In genomic region chr5:66609306-66609705, GRCm38 (mm10) we compare ENCODE assay signal across 10 mouse cellular contexts. TPM values are rescaled to one million over a fixed set of nuclear protein-coding genes. Genes with fewer than 3 reads are reported as not detected.
DNase-seq lines count a peak whose midpoint lies in the region; ATAC-seq and TF ChIP-seq lines count a peak whose summit lies in the region.
"Had no signal": no experiment of that assay in that cellular context is flagged by ENCODE, and none has a peak within 500 bp of the region (broad histone marks: within the 10 kb centered on the region; RNA-seq: fewer than 3 reads in every experiment).

No protein-coding gene starts in this region.

- H3K9me3 ChIP-seq in midbrain, embryonic 16.5 days (replicated peaks; ENCODE audit: control insufficient read depth, low read length, poor library complexity, severe bottlenecking), result no peaks in the 10 kb centered on the region
- H3K9me3 ChIP-seq in midbrain, embryonic 15.5 days, result no peaks in the 10 kb centered on the region
- H3K9me3 ChIP-seq in heart, embryonic 14.5 days (ENCODE audit: control insufficient read depth, low read length), result no peaks in the 10 kb centered on the region
- no peaks in the 10 kb centered on the region for H3K9me3 ChIP-seq in neural tube, embryonic 15.5 days (replicated peaks)
- H3K9me3 ChIP-seq: embryonic facial prominence, embryonic 13.5 days had no signal

- peak overlapping the region; percentile 64 for H3K27ac ChIP-seq in heart, adult 2 months
- H3K27ac ChIP-seq in midbrain, embryonic 16.5 days (ENCODE audit: low read length), result peak overlapping the region; percentile 29; the same call in 1 of the 2 replicates
- no peak overlapping the region for H3K27ac ChIP-seq in midbrain, embryonic 15.5 days
- peak overlapping the region; percentile 31 to 59; a peak in 3 of 4 replicates for H3K27ac ChIP-seq in heart, embryonic 14.5 days (replicated peaks in 1 of 2; ENCODE audit: control insufficient read depth in 1 of 2, insufficient read depth in 1 of 2, low read depth in 2 of 2, low read length in 2 of 2)
- H3K27ac ChIP-seq in neural tube, embryonic 15.5 days (replicated peaks), result peak overlapping the region; percentile 20; the same call in 1 of the 2 replicates
- H3K27ac ChIP-seq: embryonic facial prominence, embryonic 13.5 days; hindbrain, embryonic 14.5 days; macrophage had no signal

- peaks cover 39% of the 10 kb centered on the region for H3K4me1 ChIP-seq in heart, adult 2 months (ENCODE audit: control insufficient read depth, insufficient read depth, low read length)
- H3K4me1 ChIP-seq in midbrain, embryonic 16.5 days (ENCODE audit: control insufficient read depth, insufficient read depth, low read length), result peaks cover 9% of the 10 kb centered on the region
- peaks cover 6% of the 10 kb centered on the region for H3K4me1 ChIP-seq in midbrain, embryonic 15.5 days
- H3K4me1 ChIP-seq in heart, embryonic 14.5 days (ENCODE audit: control insufficient read depth in 2 of 2, insufficient read depth in 2 of 2, low read length in 2 of 2), result peaks cover 27 to 46% of the 10 kb centered on the region in 2 experiments
- H3K4me1 ChIP-seq in neural tube, embryonic 15.5 days, result peaks cover 47% of the 10 kb centered on the region

- 0 out of 2 replicates have a peak, but pooled peaks have one; percentile 53 for TF ChIP-seq EP300 in heart, adult 2 months (IDR thresholded peaks at IDR 0.05; ENCODE audit: insufficient read depth, low read depth, low read length)

- no peak for ATAC-seq in midbrain, embryonic 16.5 days
- ATAC-seq in midbrain, embryonic 15.5 days (replicated peaks), result no peak
- ATAC-seq in heart, embryonic 14.5 days (ENCODE audit: insufficient number of reproducible peaks, insufficient read depth, low FRiP score, low read depth), result no peak
- ATAC-seq in neural tube, embryonic 15.5 days (ENCODE audit: low FRiP score), result peak; percentile 43; the same call in 1 of the 2 replicates

- WGBS in heart, adult 2 months, result 19% methylated on average over 7 of the region's 7 CpGs
- 77% methylated on average over 7 of the region's 7 CpGs for WGBS in midbrain, embryonic 16.5 days
- 75% methylated on average over 7 of the region's 7 CpGs for WGBS in midbrain, embryonic 15.5 days
- 16% methylated on average over 7 of the region's 7 CpGs for WGBS in heart, embryonic 14.5 days
- 20% methylated on average over 7 of the region's 7 CpGs for WGBS in neural tube, embryonic 15.5 days

- H3K4me2 ChIP-seq in midbrain, embryonic 16.5 days (ENCODE audit: low read length), result no peak overlapping the region
- H3K4me2 ChIP-seq in midbrain, embryonic 15.5 days, result no peak overlapping the region
- peak overlapping the region; percentile 28; the same call in 1 of the 2 replicates for H3K4me2 ChIP-seq in heart, embryonic 14.5 days (ENCODE audit: low read length)
- no peak overlapping the region for H3K4me2 ChIP-seq in neural tube, embryonic 15.5 days
- H3K4me2 ChIP-seq: embryonic facial prominence, embryonic 13.5 days; hindbrain, embryonic 14.5 days had no signal

- H3K36me3 ChIP-seq in heart, adult 2 months (ENCODE audit: control insufficient read depth, insufficient read depth, low read length), result peaks cover 25% of the 10 kb centered on the region
- H3K36me3 ChIP-seq in midbrain, embryonic 16.5 days (ENCODE audit: control insufficient read depth, insufficient read depth, low read length), result no peaks in the 10 kb centered on the region
- no peaks in the 10 kb centered on the region for H3K36me3 ChIP-seq in midbrain, embryonic 15.5 days (replicated peaks)
- no peaks in the 10 kb centered on the region for H3K36me3 ChIP-seq in heart, embryonic 14.5 days (ENCODE audit: control insufficient read depth, insufficient read depth, low read length)
- H3K36me3 ChIP-seq in neural tube, embryonic 15.5 days, result no peaks in the 10 kb centered on the region
- H3K36me3 ChIP-seq: embryonic facial prominence, embryonic 13.5 days had no signal

- DNase-seq in heart, adult 2 months, result peak; percentile 45 to 46
- no peak for DNase-seq in heart, postnatal 36 days
- DNase-seq in spleen, adult 18-20 months, result no peak

- no peak overlapping the region for H3K9ac ChIP-seq in heart, adult 2 months (ENCODE audit: low read depth, low read length)
- no peak overlapping the region for H3K9ac ChIP-seq in midbrain, embryonic 16.5 days (ENCODE audit: low read depth, low read length)
- no peak overlapping the region for H3K9ac ChIP-seq in midbrain, embryonic 15.5 days
- H3K9ac ChIP-seq in heart, embryonic 14.5 days (ENCODE audit: low read length), result no peak overlapping the region
- no peak overlapping the region for H3K9ac ChIP-seq in neural tube, embryonic 15.5 days (replicated peaks)
- H3K9ac ChIP-seq: embryonic facial prominence, embryonic 13.5 days; hindbrain, embryonic 14.5 days had no signal

- no peak for TF ChIP-seq POLR2A in heart, adult 2 months (IDR thresholded peaks at IDR 0.05; ENCODE audit: insufficient read depth, low read depth, low read length)

- intact Hi-C loops in heart, adult 2 months (cut with DNase I), result no loop called here
- intact Hi-C loops in heart, postnatal 36 days (cut with DNase I), result no loop called here

- no peaks in the 10 kb centered on the region for H3K27me3 ChIP-seq in heart, adult 2 months (ENCODE audit: control insufficient read depth, insufficient read depth, low read length)
- no peaks in the 10 kb centered on the region for H3K27me3 ChIP-seq in midbrain, embryonic 16.5 days (ENCODE audit: control insufficient read depth, insufficient read depth, low read depth, low read length)
- H3K27me3 ChIP-seq in midbrain, embryonic 15.5 days (replicated peaks), result no peaks in the 10 kb centered on the region
- H3K27me3 ChIP-seq in heart, embryonic 14.5 days (ENCODE audit: control insufficient read depth, insufficient read depth, low read length), result no peaks in the 10 kb centered on the region
- H3K27me3 ChIP-seq in neural tube, embryonic 15.5 days (replicated peaks), result no peaks in the 10 kb centered on the region
- H3K27me3 ChIP-seq: embryonic facial prominence, embryonic 13.5 days had no signal

- H3K79me2 ChIP-seq in heart, adult 2 months (replicated peaks; ENCODE audit: control insufficient read depth, insufficient read depth, low read length), result peaks cover 7% of the 10 kb centered on the region

- no peak for TF ChIP-seq CTCF in heart, adult 2 months (IDR thresholded peaks at IDR 0.05)

- no peak overlapping the region for H3K4me3 ChIP-seq in heart, adult 2 months
- H3K4me3 ChIP-seq in midbrain, embryonic 16.5 days (ENCODE audit: low read depth, low read length), result no peak overlapping the region
- H3K4me3 ChIP-seq in midbrain, embryonic 15.5 days, result no peak overlapping the region
- H3K4me3 ChIP-seq in heart, embryonic 14.5 days (ENCODE audit: control insufficient read depth in 1 of 2, insufficient read depth in 1 of 2, low read depth in 1 of 2, low read length in 2 of 2), result no peak overlapping the region
- H3K4me3 ChIP-seq in neural tube, embryonic 15.5 days (replicated peaks), result no peak overlapping the region
- H3K4me3 ChIP-seq: embryonic facial prominence, embryonic 13.5 days had no signal

RNA-seq across cellular contexts. Expression of gene Apbb2, which starts 9.3 kb away (rescaled TPM):
- total RNA-seq in heart, adult 2 months (2021), result 10 to 100 TPM; 39.9 to 40.0 TPM
- 26.7 and 32.4 TPM in 2 replicates for polyA plus RNA-seq in heart, adult 2 months (2012; rRNA removed)
- 10 to 100 TPM; 37.3 to 52.7 TPM for total RNA-seq in heart, postnatal 36 days (2021)
- polyA plus RNA-seq in midbrain, embryonic 16.5 days (2015; fragmentation: Nextera tagmentation; extraction: Ambion mirVana), result 107 and 108 TPM in 2 replicates
- 110 and 115 TPM in 2 replicates for polyA plus RNA-seq in midbrain, embryonic 15.5 days (2015; fragmentation: Nextera tagmentation; extraction: Ambion mirVana)
- 30.9 and 32.9 TPM in 2 replicates for polyA plus RNA-seq in heart, embryonic 14.5 days (2014; fragmentation: Nextera tagmentation; extraction: Ambion mirVana)
- 98.8 and 118 TPM in 2 replicates for polyA plus RNA-seq in neural tube, embryonic 15.5 days (2015; fragmentation: Nextera tagmentation; extraction: Ambion mirVana)

Comparison
In these comparisons a context has a peak if more than half of its experiments do, and no peak if none do; other contexts are left out.
1. DNase-seq: peak in heart, adult 2 months (2 of 2); none in heart, postnatal 36 days (0 of 2) and spleen, adult 18-20 months (0 of 2).